Mouse (Mus musculus) liver, adult 10 weeks (tissue): ENCODE data around the gene Fndc3b. TPM values are rescaled to one million over a fixed set of nuclear protein-coding genes. Genes with fewer than 3 reads are reported as not detected.

ENCODE experiments used
- polyA plus RNA-seq: library from polyadenylated mRNA; stranded (reverse); fragments of 350-450 nt; fragmentation: Illumina TruSeq; extraction: RNeasy Lipid Tissue Mini Kit (QIAGEN cat#74804); gene quantifications from one replicate; pipeline ENCODE4 v1.2.3, GENCODE M21; 2014; ENCODE audit warnings: low read depth, low replicate concordance

The Fndc3b gene
- polyA plus RNA-seq: 8.9 TPM

DNA sequence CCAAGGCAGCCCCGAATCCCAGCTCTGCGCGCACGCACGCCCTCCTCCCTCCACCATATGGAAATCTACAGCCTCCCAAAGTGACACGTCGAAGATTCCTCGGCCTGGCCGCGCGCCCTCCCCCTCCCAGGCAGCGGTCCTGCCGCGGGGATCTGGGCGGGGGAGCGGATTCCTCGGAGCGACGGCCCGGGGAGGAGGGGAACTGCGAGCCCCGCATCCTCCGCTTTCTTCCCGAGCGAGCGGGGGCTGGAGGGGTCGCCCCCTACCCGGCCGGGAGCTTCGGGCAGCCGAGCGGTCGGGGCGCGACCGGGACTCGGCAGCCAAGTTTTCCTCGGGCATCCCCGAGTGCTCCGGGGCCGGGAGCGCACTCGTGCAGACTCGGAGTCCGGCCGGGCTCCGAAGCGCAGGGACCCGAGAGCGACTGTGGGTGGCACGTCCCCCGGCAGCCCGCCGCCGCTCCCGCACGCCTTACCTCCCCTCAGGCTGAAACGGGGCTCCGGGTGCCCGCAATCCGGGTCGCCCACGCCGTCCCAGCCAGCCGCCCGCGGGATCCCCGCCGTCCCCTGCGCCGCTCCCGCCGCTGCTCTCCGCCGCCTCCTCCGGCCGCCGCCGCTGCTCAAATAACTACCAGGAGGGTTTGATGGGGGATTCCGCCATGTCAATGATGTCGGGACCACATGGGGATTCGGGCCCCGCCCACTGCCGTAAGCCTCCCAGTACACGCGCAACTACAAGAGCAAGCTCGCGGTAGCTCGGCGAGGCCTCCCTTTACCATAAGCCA is at the start of gene Fndc3b:
TSS of gene Fndc3b (minus strand) at position 660 of the 781 bp plus-strand sequence.

DNA sequence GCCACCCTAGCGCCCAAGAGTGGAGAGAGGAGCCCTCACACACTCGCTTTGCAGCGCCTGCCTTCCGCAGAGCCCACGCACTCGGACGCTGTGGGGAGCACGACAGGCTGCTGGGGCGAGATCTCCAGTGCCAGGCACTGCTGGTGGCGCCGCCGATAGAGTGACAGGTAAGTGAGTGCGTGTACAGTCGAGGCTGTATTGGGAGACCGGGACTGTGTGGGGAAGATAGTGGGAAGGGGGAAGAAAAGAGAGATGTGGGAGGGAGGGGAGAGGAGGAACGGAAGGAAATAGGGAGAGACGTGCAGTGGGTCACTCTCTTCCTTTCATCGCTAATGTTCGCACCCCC is 339.9 kb downstream of the Fndc3b start, which contains the start of gene Ghsr:
TSS of gene Ghsr (plus strand) at position 76 of the 346 bp plus-strand sequence.

Other genes starting within 250 kb of the Fndc3b start
- not detected for gene Tmem212, start 185.1 kb upstream of the Fndc3b start, polyA plus RNA-seq
- 8.2 TPM for gene Pld1, start 227.4 kb upstream of the Fndc3b start, polyA plus RNA-seq